Mouse (Mus musculus) kidney, postnatal 0 days (tissue): ENCODE results near the gene Syngr1. TPM values are rescaled to one million over a fixed set of nuclear protein-coding genes. Genes with fewer than 3 reads are reported as not detected.

Experiments used
- ATAC-seq: fragments of 200-750 bp; cut with Nextera tagmentation; replicated peaks from 2 replicates; pipeline ENCODE4 v1.8.0; 2017; ENCODE audit warnings: low read depth, moderate number of reproducible peaks, moderate TSS enrichment, moderate library complexity; ENCODE audit not compliant: low FRiP score
- DNase-seq: peaks from one replicate; pipeline ENCODE4 v3.0.0-alpha.2; 2016; ENCODE audit warnings: low spot score
- H3K27ac ChIP-seq: fragments of 300-500 bp; sonication (generic); 2 replicates; pipeline ENCODE4 v1.5.1; 2014; ENCODE audit warnings: mild to moderate bottlenecking
- H3K27me3 ChIP-seq: fragments of 300-500 bp; sonication (generic); 2 replicates; pipeline ENCODE4 v1.6.1; 2014; ENCODE audit warnings: low read length, mixed read lengths; ENCODE audit not compliant: insufficient read depth
- H3K36me3 ChIP-seq: fragments of 300-500 bp; sonication (generic); 2 replicates; pipeline ENCODE4 v1.6.1; 2014; ENCODE audit warnings: low read length, mixed read lengths; ENCODE audit not compliant: insufficient read depth
- H3K4me1 ChIP-seq: fragments of 300-500 bp; sonication (generic); replicated peaks from 2 replicates; pipeline ENCODE4 v1.6.1; 2014; ENCODE audit warnings: antibody characterized with exemption, low read length, mixed read lengths; ENCODE audit not compliant: insufficient read depth
- H3K4me2 ChIP-seq: fragments of 300-500 bp; sonication (generic); 2 replicates; pipeline ENCODE4 v1.6.1; 2014; ENCODE audit warnings: mild to moderate bottlenecking, low read length, moderate library complexity, mixed read lengths
- H3K4me3 ChIP-seq: fragments of 300-500 bp; sonication (generic); replicated peaks from 2 replicates; pipeline ENCODE4 v1.5.1; 2014; ENCODE audit warnings: low read depth, low read length
- H3K9ac ChIP-seq: fragments of 300-500 bp; sonication (generic); 2 replicates; pipeline ENCODE4 v1.6.1; 2014; ENCODE audit warnings: low read depth, low read length
- H3K9me3 ChIP-seq: fragments of 300-500 bp; sonication (generic); replicated peaks from 2 replicates; pipeline ENCODE4 v1.6.1; 2016; ENCODE audit warnings: low read length, inconsistent platforms, mixed read lengths
- CTCF ChIP-seq: IDR thresholded peaks from 2 replicates; pipeline ENCODE4 v1.5.1; 2016; ENCODE audit warnings: antibody characterized with exemption, low read depth, mild to moderate bottlenecking, moderate library complexity
- WGBS: fragments of 180-500 bp; shearing (Covaris S2); extraction: QIAGEN DNeasy Blood & Tissue Kit; methylation state at CpG from one replicate; pipeline ENCODE4 v1.1.7; 2014; 5-methylcytosine and 5-hydroxymethylcytosine counted together
- polyA plus RNA-seq: library from polyadenylated mRNA; unstranded; fragments of >200 nt; fragmentation: Nextera tagmentation; extraction: Ambion mirVana; gene quantifications from 2 replicates; pipeline ENCODE4 v1.2.1, GENCODE M21; 2015

Syngr1 gene
- polyA plus RNA-seq, 1 experiment from 2014 or later = 21.8 TPM

GRCm38 (mm10) chr15:80124651-80125050 lies 33.5 kb downstream of the Syngr1 start:
- ATAC-seq (no peak), DNase-seq (no peak)
- WGBS = 62% methylated on average over 4 of the region's 4 CpGs
- no peaks in the 10 kb centered on the region for H3K36me3 ChIP-seq
- no peak overlapping the region for H3K4me3 ChIP-seq
- no peak overlapping the region for H3K4me2 ChIP-seq
- H3K9me3 ChIP-seq = no peaks in the 10 kb centered on the region
- H3K27me3 ChIP-seq = no peaks in the 10 kb centered on the region
- no peak overlapping the region for H3K9ac ChIP-seq
- no peak for TF ChIP-seq CTCF
- H3K4me1 ChIP-seq = no peaks in the 10 kb centered on the region
- H3K27ac ChIP-seq = no peak overlapping the region

GRCm38 (mm10) chr15:80127191-80127590 lies 36.1 kb downstream of the Syngr1 start:
- no peaks in the 10 kb centered on the region for H3K4me1 ChIP-seq
- no peaks in the 10 kb centered on the region for H3K9me3 ChIP-seq
- no peak overlapping the region for H3K9ac ChIP-seq
- DNase-seq (peak; percentile 57), ATAC-seq (no peak)
- peak; percentile 53 for TF ChIP-seq CTCF
- H3K36me3 ChIP-seq = no peaks in the 10 kb centered on the region
- H3K4me3 ChIP-seq = no peak overlapping the region
- H3K27ac ChIP-seq = no peak overlapping the region
- no peaks in the 10 kb centered on the region for H3K27me3 ChIP-seq
- 67% methylated on average over 1 of the region's 1 CpGs for WGBS
- H3K4me2 ChIP-seq = no peak overlapping the region

GRCm38 (mm10) chr15:80129982-80130381 lies 38.8 kb downstream of the Syngr1 start:
- H3K27ac ChIP-seq = no peak overlapping the region
- DNase-seq = no peak
- no peak for TF ChIP-seq CTCF
- no peak for ATAC-seq
- no peaks in the 10 kb centered on the region for H3K36me3 ChIP-seq
- H3K4me1 ChIP-seq = peaks cover 8% of the 10 kb centered on the region
- no peak overlapping the region for H3K9ac ChIP-seq
- no peak overlapping the region for H3K4me3 ChIP-seq
- no peak overlapping the region for H3K4me2 ChIP-seq
- no peaks in the 10 kb centered on the region for H3K9me3 ChIP-seq
- no peaks in the 10 kb centered on the region for H3K27me3 ChIP-seq
- 87% methylated on average over 6 of the region's 6 CpGs for WGBS

GRCm38 (mm10) chr15:80130689-80131088 lies 39.6 kb downstream of the Syngr1 start:
- Histone ChIP-seq H3K36me3 (no peaks in the 10 kb centered on the region), H3K4me2 (no peak overlapping the region), H3K9me3 (no peaks in the 10 kb centered on the region), H3K4me3 (no peak overlapping the region), H3K27ac (no peak overlapping the region), H3K27me3 (no peaks in the 10 kb centered on the region), H3K9ac (no peak overlapping the region), H3K4me1 (peaks cover 8% of the 10 kb centered on the region)
- DNase-seq = no peak
- ATAC-seq = no peak
- 77% methylated on average over 5 of the region's 5 CpGs for WGBS
- no peak for TF ChIP-seq CTCF

GRCm38 (mm10) chr15:80131421-80131820 lies 40.3 kb downstream of the Syngr1 start:
- no peak for TF ChIP-seq CTCF
- no peaks in the 10 kb centered on the region for H3K27me3 ChIP-seq
- H3K4me2 ChIP-seq = no peak overlapping the region
- ATAC-seq (no peak), DNase-seq (no peak)
- 78% methylated on average over 6 of the region's 6 CpGs for WGBS
- no peak overlapping the region for H3K4me3 ChIP-seq
- H3K9ac ChIP-seq = no peak overlapping the region
- H3K9me3 ChIP-seq = no peaks in the 10 kb centered on the region
- no peaks in the 10 kb centered on the region for H3K36me3 ChIP-seq
- H3K27ac ChIP-seq = no peak overlapping the region
- peaks cover 8% of the 10 kb centered on the region for H3K4me1 ChIP-seq

GRCm38 (mm10) chr15:80132452-80132851 lies 41.3 kb downstream of the Syngr1 start:
- 62% methylated on average over 9 of the region's 9 CpGs for WGBS
- Histone ChIP-seq H3K4me1 (peaks cover 8% of the 10 kb centered on the region), H3K27me3 (no peaks in the 10 kb centered on the region), H3K36me3 (no peaks in the 10 kb centered on the region), H3K4me3 (peak overlapping the region; percentile 78), H3K9ac (peak overlapping the region; percentile 85; the same call in 1 of the 2 replicates), H3K4me2 (peak overlapping the region; percentile 66), H3K9me3 (no peaks in the 10 kb centered on the region), H3K27ac (peak overlapping the region; percentile 98; the same call in 1 of the 2 replicates)
- DNase-seq = peak; percentile 40
- no peak for TF ChIP-seq CTCF
- no peak for ATAC-seq

GRCm38 (mm10) chr15:80132993-80133586 lies 42.0 kb downstream of the Syngr1 start, which contains the start of gene Tab1:
TSS of gene Tab1 (plus strand) at chr15:80133127.
- no peaks in the 10 kb centered on the region for H3K36me3 ChIP-seq
- H3K9me3 ChIP-seq = no peaks in the 10 kb centered on the region
- peak within 1 kb of the TSS; percentile 66 for H3K4me2 ChIP-seq
- peak within 1 kb of the TSS; percentile 85 for H3K9ac ChIP-seq
- ATAC-seq = peak; percentile 96
- under 1% methylated on average over 59 of the region's 59 CpGs for WGBS
- DNase-seq = peak; percentile 96
- TF ChIP-seq CTCF = peak; percentile 78
- H3K27me3 ChIP-seq = no peaks in the 10 kb centered on the region
- H3K27ac ChIP-seq = peak within 1 kb of the TSS; percentile 98
- peak within 1 kb of the TSS; percentile 78 for H3K4me3 ChIP-seq
- H3K4me1 ChIP-seq = peaks cover 8% of the 10 kb centered on the region
